Mouse (Mus musculus) heart, adult 11 months (tissue): ENCODE data around the gene Lman2.

Source experiments
- DNase-seq: peaks from one replicate; pipeline ENCODE4 v3.0.0; 2022

Lman2 gene

GRCm38 (mm10) chr13:55322130-55322825 is 40.3 kb downstream of the Lman2 start:
- DNase-seq: peak; percentile 91

GRCm38 (mm10) chr13:55321434-55322129 is 41.0 kb downstream of the Lman2 start, which contains the start of gene Rab24:
Gene Rab24, minus strand, starts transcription at chr13:55321946.
- DNase-seq: peak; percentile 99

DNA sequence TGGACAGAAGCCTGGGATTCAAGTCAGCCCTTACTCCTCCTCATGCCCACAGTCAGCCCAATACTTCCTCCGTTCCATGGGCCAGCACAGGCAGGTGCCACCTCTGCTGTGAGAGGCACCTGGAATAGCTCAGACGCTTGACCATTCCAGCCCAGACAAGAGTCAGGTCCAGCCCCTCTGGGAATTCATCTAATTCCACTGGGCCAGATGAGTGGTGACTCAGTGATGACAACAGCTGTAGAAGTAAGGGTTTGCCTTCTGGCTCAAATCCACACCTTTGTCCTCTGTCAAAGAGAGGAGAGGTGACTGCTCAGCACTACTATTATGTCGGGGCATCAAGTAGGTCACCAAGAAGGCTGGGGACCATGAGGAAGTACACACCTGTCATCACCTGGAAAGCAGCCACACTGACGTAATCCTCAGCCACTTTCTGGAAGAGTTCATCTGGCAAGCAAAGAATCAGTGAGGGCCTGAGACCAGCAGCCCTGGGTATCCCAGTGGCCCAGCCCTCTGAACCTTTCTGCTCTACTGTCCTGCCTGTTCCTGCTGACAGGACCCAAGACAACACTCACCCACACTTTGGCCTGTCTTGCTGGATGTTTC is 42.6 kb downstream of the Lman2 start, which contains the start of gene Prelid1:
Gene Prelid1, plus strand, starts transcription at position 570 of the 603 bp plus-strand sequence.
- DNase-seq: peak; percentile 90

- no peak for DNase-seq
Measured at GRCm38 (mm10) chr13:55318351-55318750, 44.2 kb downstream of the Lman2 start.

DNA sequence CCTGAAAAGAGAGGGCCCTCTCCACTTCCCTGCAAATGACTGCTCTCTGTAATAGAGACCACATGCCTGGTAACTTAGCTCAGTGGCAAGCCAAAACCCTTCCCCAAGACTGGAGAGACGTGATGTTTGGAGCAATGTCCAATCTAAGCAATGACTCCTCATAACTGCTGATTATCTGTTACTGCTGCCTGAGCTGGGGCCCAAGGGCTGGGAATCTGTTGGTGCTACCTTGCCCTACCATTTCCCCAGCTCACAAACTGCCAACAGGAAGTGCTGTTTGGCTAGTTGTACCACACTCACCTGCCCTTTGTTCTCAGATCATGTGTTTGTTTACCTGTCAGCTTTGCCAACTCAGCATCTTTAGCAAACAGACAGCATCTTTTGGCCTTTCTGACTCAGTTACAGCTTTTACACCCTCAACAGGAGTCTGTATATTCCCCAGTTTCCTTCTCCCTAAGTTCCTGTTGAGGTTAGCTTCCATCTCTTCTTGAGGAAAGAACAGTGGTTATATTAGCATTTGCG is 47.6 kb downstream of the Lman2 start:
- DNase-seq: no peak

GRCm38 (mm10) chr13:55313051-55313450 is 49.5 kb downstream of the Lman2 start:
- peak; percentile 92 for DNase-seq

GRCm38 (mm10) chr13:55312028-55312630 is 50.5 kb downstream of the Lman2 start:
- peak; percentile 90 for DNase-seq

DNA sequence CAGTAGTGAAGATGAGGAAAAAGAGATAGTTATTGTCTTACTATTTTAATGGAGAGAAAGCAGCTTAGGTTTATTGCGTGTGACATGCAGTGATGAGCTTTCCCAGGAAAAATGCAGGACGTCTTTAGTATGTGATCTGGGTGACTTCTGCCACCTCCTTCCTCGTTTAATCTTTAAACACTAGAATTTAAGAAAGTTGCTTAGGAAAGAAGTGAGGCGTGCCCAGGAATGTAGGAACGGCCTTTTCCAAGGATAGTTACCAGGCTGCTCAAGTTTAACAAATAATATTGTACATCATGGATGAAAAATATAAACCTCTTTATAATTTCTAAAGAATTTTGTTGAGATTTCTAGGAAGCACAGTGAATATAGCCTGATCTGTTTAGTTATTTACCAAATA is 61.7 kb downstream of the Lman2 start:
- peak; percentile 52 for DNase-seq

DNA sequence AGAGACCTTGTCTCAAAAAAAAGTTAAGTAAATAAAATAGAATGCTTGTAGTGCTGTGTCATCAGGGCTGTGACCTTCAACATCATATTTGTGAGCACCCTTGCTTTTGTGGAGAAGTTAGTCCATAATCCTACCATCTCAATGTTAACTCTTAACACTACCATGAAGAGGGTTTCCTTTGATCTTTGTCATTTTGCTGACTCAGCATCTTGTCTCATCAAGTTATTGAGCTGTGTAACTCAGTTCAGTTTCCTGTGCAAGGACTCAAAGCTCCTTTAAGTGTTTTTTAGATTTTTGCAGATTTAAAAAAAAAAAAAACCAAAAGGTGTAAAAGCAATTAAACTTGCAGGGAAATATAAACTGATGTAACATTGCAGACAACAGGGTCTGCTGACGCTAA is 65.8 kb downstream of the Lman2 start:
- DNase-seq: no peak
